Mouse (Mus musculus): ENCODE data around the gene Tmtc1.
A peak's percentile ranks its signal among the peaks of the same experiment; 100 is the strongest.

The Tmtc1 gene

GRCm38 (mm10) chr6:148237453-148237852 is 206.7 kb downstream of the Tmtc1 start:
- no peak for DNase-seq (ENCODE audit: low spot score)

GRCm38 (mm10) chr6:148234105-148234828 is 209.9 kb downstream of the Tmtc1 start:
- no peak for DNase-seq (ENCODE audit: low spot score)

- DNase-seq (ENCODE audit: low spot score) = no peak
These were observed 216.6 kb downstream of the Tmtc1 start for GRCm38 (mm10) chr6:148227542-148227941.

GRCm38 (mm10) chr6:148222686-148223085 is 221.5 kb downstream of the Tmtc1 start:
- DNase-seq (ENCODE audit: low spot score) = no peak

- DNase-seq (ENCODE audit: low spot score) = no peak
These were observed 225.7 kb downstream of the Tmtc1 start for GRCm38 (mm10) chr6:148218235-148219076.

GRCm38 (mm10) chr6:148216752-148217151 is 227.4 kb downstream of the Tmtc1 start:
- DNase-seq (ENCODE audit: low spot score) = no peak

GRCm38 (mm10) chr6:148214765-148215164 is 229.4 kb downstream of the Tmtc1 start:
- DNase-seq (ENCODE audit: low spot score) = peak; percentile 15

GRCm38 (mm10) chr6:148211897-148212680 is 232.1 kb downstream of the Tmtc1 start, which contains the start of gene Ergic2:
TSS of gene Ergic2 (minus strand) at chr6:148212374.
- DNase-seq (ENCODE audit: low spot score) = peak; percentile 98

GRCm38 (mm10) chr6:148211391-148211876 is 232.8 kb downstream of the Tmtc1 start:
- no peak for DNase-seq (ENCODE audit: low spot score)

- no peak for DNase-seq (ENCODE audit: low spot score)
These were observed 236.7 kb downstream of the Tmtc1 start for GRCm38 (mm10) chr6:148207522-148207921.

GRCm38 (mm10) chr6:148205134-148205533 is 239.1 kb downstream of the Tmtc1 start:
- no peak for DNase-seq (ENCODE audit: low spot score)

- DNase-seq (ENCODE audit: low spot score) = no peak
These were observed 244.5 kb downstream of the Tmtc1 start for GRCm38 (mm10) chr6:148199729-148200128.

GRCm38 (mm10) chr6:148199177-148199576 is 245.0 kb downstream of the Tmtc1 start:
- DNase-seq (ENCODE audit: low spot score) = no peak

- DNase-seq (ENCODE audit: low spot score) = no peak
These were observed 250.1 kb downstream of the Tmtc1 start for GRCm38 (mm10) chr6:148193972-148194701.

- no peak for DNase-seq (ENCODE audit: low spot score)
These were observed 258.5 kb downstream of the Tmtc1 start for GRCm38 (mm10) chr6:148185694-148186093.

All from ovary, adult 18-20 months (tissue).